Mouse (Mus musculus): Measurements from ENCODE around the gene Abi3. TPM values are rescaled to one million over a fixed set of nuclear protein-coding genes. Genes with fewer than 3 reads are reported as not detected.

The Abi3 gene
- polyA plus RNA-seq, 1 experiment = 8.1 TPM

- no peak for DNase-seq (ENCODE audit: low spot score)
These were observed 52.8 kb downstream of the Abi3 start for GRCm38 (mm10) chr11:95789451-95789891.

GRCm38 (mm10) chr11:95786511-95786910 is 55.8 kb downstream of the Abi3 start:
- DNase-seq (ENCODE audit: low spot score) = no peak

GRCm38 (mm10) chr11:95785675-95786074 is 56.6 kb downstream of the Abi3 start:
- DNase-seq (ENCODE audit: low spot score) = no peak

- no peak for DNase-seq (ENCODE audit: low spot score)
These were observed 58.3 kb downstream of the Abi3 start for GRCm38 (mm10) chr11:95783958-95784357.

- no peak for DNase-seq (ENCODE audit: low spot score)
These were observed 58.8 kb downstream of the Abi3 start for GRCm38 (mm10) chr11:95783457-95783856.

DNA sequence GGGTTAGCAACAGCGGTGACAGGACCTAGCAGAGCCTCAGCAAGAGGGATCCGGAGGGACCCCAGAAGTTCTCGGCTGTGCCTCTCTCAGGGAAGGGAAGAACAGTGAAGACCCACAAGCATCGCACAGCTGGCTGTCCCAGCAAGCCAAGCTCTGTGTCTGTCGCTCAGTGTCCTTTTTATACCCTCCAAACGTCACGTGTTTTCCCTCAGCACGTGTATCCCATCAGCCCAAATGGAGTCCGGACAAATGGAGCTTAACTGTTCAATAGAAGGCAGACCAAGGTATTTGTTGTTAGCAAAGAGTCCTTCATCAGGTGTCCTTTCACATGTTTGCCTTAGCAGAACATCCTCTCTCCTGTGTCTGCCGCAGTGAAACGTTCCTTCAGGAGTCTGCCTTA is 60.7 kb downstream of the Abi3 start:
- no peak for DNase-seq (ENCODE audit: low spot score)

- DNase-seq (ENCODE audit: low spot score) = no peak
These were observed 61.8 kb downstream of the Abi3 start for GRCm38 (mm10) chr11:95780480-95780879.

Other genes starting within 250 kb of the Abi3 start
- 160 and 185 TPM in 2 replicates for gene Phb, start 175.5 kb downstream of the Abi3 start, polyA plus RNA-seq (2012; rRNA removed)
- 20.8 and 30.7 TPM in 2 replicates for gene Zfp652, start 129.8 kb downstream of the Abi3 start, polyA plus RNA-seq (2012; rRNA removed)
- gene B130006D01Rik, start 118.9 kb downstream of the Abi3 start, polyA plus RNA-seq (2012; rRNA removed) = 0.15 and 0.19 TPM in 2 replicates
- gene Phospho1, start 18.0 kb downstream of the Abi3 start, polyA plus RNA-seq (2012; rRNA removed) = 33.2 and 40.8 TPM in 2 replicates
- 21.0 and 24.5 TPM in 2 replicates for gene Gngt2, start 5.3 kb downstream of the Abi3 start, polyA plus RNA-seq (2012; rRNA removed)
- not detected in 2 replicates for gene B4galnt2, start 72.4 kb upstream of the Abi3 start, polyA plus RNA-seq (2012; rRNA removed)
- 0.33 and 0.41 TPM in 2 replicates for gene Igf2bp1, start 163.5 kb upstream of the Abi3 start, polyA plus RNA-seq (2012; rRNA removed)
- not detected in 2 replicates for gene Gip, start 182.1 kb upstream of the Abi3 start, polyA plus RNA-seq (2012; rRNA removed)
- 50.3 and 53.7 TPM in 2 replicates for gene Snf8, start 192.4 kb upstream of the Abi3 start, polyA plus RNA-seq (2012; rRNA removed)
- 56.8 and 65.1 TPM in 2 replicates for gene Ube2z, start 222.9 kb upstream of the Abi3 start, polyA plus RNA-seq (2012; rRNA removed)
- gene Atp5g1, start 233.2 kb upstream of the Abi3 start, polyA plus RNA-seq (2012; rRNA removed) = 217 and 242 TPM in 2 replicates